Mouse (Mus musculus) heart, adult 11 months (tissue): Measurements from ENCODE around the gene Gm49405.

Source experiments
- DNase-seq: peaks from one replicate; pipeline ENCODE4 v3.0.0; 2022

The Gm49405 gene

DNA sequence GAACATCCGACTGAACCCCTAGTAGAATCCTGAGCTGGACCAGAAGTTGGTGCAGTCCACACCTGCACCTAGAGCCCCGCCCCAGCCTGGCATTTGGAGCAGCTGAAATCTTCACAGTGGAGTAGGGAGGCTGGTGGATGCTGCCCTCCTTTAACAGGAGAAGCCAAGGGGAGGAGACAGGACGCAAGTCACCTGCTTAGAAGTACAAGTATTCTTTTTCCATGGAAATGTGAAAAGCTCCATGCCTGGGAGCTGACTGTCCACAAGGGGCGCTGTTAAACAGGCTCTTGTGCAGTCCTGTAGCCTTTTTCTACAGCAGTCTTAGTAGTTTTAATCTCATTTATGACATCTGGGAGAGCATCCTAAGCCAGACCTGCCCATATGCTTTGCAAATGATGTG lies 11.7 kb upstream of the Gm49405 start:
- DNase-seq: no peak

DNA sequence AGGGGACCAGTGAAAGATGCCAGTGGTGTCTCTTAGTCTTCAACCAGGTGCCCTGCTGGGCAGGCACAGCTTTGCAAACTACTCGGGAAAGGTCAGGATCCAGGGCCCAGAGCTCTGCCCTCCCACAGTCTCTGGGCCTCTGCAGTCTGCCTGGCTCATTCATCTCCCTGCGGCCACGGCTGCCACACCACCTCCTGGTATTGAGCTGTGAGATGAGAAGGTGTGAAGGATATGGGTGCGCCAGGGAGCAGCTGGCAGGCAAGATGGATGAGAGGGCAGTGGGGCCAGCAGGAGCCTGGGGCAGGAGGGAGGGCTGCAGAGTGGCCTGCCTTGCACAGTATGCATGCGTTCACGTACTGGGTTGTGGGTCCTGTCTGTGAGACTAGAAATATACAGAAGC lies 9.6 kb upstream of the Gm49405 start:
- DNase-seq: peak; percentile 90

DNA sequence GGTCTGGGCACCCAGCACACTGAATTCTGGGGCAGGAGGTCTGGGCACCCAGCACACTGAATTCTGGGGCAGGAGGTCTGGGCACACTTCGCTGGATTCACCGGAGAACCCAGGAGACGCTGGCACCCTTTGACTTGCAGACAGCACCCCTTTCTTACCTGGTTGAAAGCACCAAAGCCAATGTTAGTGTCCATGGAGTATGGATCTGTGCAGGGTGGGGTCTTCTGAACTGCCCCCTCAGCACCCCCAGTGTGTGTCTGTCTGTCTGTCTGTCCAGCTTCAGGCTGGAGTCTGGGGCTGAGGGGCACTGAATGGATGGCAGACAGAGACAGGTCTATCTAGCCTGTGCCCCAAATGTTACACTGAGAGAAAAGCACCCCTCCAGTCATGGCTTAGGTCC lies 8.9 kb upstream of the Gm49405 start:
- DNase-seq: no peak

DNA sequence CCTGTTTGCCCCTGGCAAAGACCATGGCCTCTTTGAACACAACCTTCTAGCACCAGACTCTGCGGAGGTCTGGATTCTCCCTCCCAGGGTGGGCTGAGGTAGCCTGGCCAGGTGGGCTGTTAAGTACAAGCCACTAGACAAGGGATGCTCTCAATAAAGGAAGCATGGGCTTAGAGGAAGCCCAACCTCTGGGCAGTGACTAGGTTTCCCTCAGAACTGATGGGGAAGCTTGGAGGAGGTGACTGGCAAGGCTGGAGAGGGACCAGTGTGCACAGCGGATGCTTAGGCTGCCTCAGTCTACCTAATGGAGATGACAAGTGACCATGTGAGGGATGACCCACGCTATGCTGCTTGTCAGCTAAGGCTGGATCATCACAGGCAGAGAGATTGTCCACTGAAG lies 8.5 kb upstream of the Gm49405 start:
- DNase-seq: no peak

DNA sequence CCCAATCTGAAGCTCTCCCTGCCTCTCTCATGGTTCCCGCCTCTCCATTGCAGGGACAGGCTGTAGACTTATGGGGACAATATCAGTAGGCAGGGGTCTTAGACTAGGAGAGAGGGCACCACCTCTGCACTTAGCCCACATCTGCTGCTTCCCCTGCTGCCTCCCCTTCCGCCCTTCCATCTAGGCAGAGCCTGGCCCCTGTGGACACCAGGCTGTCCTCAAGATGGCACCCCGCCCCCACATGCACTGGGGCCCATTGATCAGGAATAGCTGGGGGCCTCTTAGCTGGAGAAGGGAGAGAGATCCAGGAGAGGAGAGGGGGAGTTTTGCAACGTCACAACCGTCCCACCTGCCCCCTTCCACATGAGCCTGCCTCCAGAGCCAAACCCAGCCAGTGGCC lies 8.0 kb upstream of the Gm49405 start, which contains the start of gene Tbx10:
Tbx10 (plus strand) TSS at position 337 of the 400 bp plus-strand sequence.
- peak; percentile 82 for DNase-seq

DNA sequence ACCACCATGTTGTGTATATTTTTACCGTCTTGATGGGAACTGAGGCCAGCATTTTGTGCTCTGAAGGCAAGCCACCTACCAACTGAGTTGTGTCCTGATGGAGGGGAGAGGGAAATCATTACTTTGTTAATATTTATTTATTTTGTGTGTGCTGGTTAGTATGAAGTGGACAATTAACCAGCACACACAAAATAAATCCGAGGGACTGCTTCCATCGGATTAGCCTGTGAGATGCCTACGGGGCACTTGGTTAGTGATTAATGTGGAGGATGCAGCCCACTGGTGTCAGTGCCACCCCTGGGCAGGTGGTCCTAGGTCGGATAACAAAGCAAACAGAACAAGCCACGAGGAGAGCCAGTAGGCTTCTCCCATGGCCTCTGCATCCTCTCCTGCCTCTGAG lies 5.5 kb upstream of the Gm49405 start:
- DNase-seq: no peak

DNA sequence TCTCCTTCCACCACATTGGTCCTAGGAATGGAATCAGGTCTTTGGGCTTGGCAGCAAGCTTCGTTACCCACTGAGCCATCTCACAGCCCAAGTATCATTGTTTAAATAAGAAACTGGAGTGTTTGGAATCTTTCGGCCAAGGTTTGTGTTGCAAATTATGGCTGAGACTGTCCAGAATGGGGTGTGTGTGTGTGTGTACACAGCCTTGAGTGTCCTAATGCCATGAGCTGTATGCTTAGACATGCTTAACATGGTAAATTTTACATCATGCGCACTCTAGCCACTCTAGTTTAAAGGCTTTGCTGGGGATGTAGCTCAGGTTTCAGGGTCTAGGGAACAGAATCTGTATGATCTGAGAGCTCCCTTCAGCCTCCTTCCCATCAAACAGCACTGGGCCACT lies 4.9 kb upstream of the Gm49405 start:
- DNase-seq: no peak

DNA sequence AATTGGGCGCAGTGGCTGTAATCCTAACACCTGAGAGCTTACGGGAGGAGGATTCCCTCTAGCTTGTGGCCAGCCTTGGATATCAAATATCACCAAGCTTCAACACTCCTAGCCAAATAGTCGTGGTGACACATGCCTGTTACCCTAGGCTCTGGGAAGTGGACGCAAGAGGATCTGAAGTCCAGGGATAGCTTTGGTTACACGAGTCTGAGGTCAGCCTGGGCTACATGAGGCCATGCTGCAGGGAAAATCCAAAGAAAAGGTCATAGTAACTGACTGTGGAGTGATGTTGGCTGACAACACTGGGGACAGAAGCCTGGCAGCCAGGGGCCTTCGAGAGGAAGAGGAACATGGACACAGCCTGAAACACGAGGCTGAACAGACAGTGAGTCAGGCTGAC lies 4.3 kb upstream of the Gm49405 start:
- peak; percentile 85 for DNase-seq

DNA sequence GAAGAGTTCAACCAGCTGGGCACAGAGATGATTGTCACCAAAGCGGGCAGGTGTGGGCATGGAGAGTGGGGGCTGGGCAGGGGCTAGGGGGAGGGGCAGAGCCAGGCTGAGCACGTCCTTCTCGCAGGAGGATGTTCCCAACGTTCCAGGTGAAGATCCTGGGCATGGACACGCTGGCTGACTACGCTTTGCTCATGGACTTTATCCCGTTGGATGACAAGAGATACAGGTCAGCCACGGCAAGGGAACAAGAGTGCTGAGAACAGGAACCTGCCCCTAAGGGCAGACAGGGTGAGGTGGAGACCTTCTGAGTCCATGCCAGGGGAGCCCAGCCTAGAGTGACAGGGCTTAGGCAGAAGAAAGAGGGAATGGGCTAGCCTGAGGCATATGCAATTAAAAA lies 3.7 kb upstream of the Gm49405 start:
- no peak for DNase-seq

DNA sequence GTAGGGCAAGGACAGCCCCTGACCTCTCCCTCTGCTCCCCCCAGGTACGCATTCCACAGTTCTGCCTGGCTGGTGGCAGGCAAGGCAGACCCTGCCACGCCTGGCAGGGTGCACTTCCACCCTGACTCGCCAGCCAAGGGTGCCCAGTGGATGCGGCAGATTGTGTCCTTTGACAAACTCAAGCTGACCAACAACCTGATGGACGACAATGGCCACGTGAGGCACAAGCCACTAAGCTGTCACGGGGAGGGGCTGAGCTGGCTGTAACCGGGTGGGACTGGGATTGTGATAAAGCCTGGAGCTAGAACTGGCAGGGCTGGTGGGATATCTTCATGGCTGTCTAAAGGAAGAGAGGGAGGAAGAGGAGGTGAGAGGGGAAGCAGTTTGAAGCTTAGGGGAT lies 3.2 kb upstream of the Gm49405 start:
- DNase-seq: peak; percentile 87

DNA sequence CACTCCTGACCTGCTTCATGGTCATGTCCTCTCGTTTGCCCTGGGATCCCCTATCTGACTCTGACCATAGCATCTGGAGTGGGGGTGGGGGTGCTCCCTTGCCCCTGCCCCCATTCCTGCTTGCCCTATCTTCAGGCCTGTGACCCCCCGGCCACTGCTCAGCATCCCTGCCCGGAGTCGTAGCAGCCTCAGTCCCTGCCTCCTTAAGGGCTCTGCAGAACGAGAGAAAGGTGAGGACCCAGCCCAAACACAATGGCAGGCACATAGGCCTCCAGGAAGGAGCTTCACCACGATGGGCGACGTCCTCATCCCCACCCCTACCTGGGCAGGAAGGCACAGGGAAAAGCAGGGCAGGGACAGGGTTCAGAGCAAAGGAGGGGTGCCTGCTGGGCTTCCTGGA lies 2.1 kb upstream of the Gm49405 start:
- DNase-seq: peak; percentile 90

DNA sequence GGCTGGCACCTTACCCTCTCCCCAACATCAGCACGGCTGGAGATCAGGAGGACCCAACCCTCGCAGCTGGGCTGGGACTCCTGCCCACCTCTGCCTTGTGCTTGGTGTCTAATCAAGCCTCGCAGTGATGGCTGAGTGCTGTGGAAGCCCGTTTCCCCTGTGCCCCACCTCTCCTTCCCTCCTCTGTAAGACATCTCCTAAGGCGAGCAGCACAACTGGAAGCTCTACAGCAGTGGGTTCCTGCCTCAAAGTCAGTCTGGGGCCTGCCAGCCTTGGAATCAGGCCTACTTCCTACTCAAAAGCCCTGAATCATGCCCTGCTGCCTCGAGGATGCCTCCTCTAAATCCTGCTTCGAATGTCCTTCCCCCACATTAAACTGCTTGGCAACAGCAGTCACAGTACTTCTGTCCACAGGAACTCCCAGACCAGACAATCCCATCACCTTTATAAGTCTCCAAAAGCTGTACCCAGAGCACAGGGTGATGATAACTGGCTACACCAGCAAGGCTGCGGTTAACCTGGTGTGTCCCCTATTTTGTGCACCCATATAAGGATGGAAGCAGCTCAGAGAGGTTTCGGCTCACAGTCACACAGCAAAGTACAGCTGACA lies 1.2 kb upstream of the Gm49405 start:
- peak; percentile 94 for DNase-seq

DNA sequence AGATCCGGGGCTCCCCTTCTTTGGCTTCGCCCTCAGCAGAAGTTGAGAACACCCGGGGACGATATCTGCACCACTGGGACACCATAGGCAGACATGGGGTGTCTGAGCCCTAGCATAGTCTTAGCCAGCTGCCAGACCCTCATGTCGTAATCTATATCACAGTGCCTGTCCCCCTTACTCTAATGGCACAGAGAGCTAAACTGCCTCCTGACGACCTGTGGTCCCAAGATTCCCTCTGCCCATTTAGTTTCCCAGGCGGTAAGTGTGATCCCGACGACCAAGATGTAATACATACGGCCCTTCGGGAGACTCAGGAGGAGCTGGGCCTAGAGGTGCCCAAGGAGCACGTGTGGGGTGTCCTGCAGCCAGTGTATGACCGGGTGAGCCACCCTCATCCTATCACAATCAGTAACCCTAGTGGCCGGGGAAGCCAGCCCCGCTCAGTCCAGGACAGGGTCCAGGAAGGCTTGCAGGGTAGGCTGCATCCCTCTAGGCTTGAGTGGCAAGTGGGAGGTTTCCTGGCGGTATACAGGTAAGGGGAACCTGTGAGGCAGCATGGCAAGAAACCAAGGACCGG lies 611 bp downstream of the Gm49405 start:
- DNase-seq: peak; percentile 95

DNA sequence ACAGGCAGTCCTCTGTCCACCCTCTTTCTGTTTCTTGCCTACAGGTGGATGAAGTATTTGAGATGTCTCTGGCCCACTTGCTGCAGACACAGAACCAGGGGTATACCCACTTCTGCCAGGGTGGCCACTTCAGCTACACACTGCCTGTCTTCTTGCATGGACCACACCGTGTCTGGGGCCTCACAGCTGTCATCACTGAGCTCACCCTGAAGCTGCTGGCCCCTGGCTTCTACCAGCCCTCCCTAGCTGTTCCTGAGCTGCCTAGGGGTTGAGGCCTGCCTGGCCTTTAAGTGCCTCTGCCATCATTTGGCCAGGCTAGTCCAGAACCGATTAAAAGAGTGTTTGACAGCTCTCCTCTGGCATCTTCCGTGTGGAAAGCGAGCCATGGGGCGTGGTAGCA lies 1.3 kb downstream of the Gm49405 start:
- DNase-seq: peak; percentile 93

DNA sequence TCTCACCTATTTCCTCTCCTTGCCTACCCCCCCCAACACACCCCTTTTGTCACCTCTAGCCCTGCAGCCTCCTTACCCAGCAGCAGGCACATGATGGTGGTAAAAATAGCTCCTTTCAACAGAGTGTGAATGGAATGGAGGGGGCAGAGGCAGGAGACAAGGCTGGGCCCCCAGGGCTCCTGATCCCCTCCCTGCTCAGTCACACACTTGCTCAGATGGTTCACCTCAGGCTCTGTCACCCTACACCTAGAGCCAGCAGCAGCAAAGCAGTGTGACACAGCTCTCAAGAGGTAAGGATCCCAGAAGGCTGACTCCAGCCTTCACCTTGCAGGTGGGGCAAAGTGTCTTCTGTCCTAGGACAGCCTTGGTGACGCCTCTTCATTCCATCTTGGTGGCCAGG lies 2.7 kb downstream of the Gm49405 start, which contains the start of gene Doc2g:
Doc2g (plus strand) TSS at position 202 of the 400 bp plus-strand sequence.
- peak; percentile 97 for DNase-seq

DNA sequence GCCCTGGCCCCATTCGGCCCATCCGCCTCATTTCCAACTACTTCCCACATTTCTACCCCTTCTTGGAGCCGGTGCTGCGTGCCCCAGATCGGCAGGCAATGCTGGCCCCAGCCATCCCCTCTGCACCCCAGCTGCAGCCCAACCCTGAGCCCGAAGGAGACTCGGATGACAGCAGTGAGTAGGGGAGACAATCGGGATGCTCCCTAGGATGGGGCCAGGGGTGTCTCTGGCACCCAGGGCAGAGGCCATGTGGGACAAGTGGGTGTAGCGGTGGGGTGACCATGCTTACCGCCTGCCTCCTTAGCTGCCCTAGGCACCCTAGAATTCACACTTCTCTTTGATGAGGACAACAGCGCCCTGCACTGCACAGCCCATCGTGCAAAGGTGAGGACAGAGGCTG lies 3.2 kb downstream of the Gm49405 start:
- DNase-seq: peak; percentile 91

DNA sequence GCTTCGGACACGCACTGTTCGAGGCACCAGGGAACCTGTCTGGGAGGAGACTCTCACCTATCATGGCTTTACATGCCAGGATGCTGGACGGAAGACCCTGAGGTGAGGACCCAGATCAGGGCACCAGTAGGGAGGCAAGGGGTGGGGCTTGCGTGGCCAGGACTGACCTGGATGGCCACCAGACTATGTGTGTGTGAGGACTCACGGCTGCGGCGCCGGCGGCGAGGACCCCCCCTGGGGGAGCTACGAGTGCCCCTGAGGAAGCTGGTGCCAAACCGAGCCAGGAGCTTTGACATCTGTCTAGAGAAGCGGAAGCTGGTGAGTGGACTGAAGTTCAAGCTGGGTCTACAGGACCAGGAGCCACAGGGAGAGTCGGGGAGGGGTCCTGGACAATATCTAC lies 3.9 kb downstream of the Gm49405 start:
- DNase-seq: peak; percentile 95

DNA sequence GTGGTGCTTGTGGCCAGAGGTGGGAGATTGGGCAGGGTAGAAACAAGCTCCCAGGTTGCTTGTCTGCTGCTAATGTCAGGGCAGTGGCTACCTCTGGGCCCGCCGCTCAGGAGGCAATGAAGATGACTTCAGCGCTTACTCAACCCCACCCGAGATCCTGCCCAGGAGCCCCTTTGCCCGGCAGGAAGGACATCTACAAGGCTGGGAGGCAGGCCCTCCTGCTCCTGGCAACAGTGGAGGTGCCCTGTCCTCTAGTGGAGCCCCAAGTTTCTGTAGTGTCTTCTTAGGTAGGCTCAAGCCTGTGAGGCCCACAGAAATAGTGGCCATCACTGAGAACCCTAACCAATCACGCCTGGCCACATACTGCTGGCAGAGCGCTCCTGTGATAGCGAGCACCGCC lies 4.7 kb downstream of the Gm49405 start:
- DNase-seq: peak; percentile 94

DNA sequence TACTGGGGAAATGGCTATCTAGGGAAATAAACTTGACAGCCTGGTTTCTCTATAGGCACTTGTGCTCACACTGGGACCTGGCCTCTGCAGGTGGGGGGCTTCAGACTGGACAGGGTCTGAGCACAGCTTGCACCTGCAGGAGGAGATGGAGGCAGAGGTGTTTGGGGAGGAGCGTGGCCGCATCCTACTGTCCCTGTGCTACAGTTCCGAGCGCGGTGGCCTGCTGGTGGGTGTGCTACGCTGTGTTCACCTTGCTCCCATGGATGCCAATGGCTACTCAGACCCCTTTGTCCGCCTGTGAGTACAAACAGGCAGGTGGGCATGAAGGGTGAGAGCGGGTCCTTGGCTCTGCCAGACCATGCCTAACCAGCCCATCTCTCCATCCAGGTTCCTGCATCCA lies 5.5 kb downstream of the Gm49405 start:
- DNase-seq: peak; percentile 88

DNA sequence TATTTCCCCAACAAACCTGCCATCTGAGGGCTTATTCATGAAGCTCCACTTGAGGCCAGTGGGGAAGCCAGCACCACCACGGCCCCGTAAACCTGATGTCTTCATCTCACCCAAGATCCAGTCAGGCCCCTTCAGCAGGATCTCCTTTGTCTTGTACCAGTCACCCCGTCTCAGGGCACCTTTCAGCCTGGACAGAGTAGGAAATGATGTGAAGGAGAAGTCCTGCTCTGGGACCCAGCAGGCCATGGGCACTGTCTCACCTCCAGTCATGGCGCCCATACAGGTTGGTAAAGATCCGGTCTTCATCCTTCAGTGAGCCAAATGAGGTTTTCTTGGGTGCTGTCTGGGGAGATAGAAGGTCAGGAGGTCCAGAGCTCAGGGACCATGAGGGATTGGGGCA lies 10.7 kb downstream of the Gm49405 start:
- DNase-seq: peak; percentile 91

DNA sequence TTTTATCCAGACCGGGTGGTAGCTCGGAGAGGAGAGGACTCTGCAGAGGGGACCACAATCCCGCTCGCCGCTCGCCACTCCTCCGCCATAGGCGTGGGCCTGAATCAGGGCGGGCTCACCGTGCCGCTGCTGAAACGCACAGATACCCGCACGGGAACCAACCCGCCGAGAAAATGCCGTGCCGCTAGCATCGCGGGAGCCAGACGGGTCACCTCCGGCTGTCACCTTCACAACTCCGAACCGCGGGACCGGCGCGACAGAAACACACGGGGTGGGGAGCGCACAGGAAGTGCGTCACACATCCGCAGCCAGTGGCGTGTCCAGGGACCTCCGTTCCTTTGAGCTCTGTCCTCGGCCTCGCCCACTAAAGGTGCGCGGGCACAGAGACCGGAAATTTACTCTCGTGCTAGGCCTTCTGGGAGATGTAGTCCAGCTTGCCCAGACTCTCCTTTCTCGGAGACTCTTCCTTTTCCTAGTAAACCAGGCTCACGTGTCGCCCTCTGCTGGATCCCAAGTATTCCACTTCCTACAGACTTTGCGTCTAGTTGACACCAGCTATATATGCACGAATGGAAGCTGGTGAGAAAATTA lies 12.1 kb downstream of the Gm49405 start, which contains the start of gene Ndufv1:
Ndufv1 (minus strand) TSS at position 375 of the 591 bp plus-strand sequence.
- DNase-seq: peak; percentile 100

DNA sequence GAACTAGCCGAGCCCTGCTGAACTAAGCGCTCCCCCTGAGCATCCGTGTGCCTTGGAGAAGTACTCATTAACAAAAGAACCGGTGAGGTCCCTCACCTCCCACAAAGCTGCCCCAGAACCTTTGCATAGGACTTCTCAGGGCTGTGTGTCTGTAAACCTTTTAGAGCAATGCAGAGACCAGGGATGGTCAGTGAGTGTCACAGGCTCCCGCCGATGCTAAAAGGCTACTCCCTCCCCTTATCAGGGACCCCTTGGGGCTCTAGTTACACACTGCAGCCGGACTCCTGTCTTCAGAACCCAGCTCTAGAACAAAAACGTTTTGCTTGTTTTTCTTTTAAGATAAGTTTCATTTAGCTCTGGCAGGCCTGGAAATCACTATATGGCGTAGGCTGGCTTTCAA lies 12.6 kb downstream of the Gm49405 start:
- no peak for DNase-seq

DNA sequence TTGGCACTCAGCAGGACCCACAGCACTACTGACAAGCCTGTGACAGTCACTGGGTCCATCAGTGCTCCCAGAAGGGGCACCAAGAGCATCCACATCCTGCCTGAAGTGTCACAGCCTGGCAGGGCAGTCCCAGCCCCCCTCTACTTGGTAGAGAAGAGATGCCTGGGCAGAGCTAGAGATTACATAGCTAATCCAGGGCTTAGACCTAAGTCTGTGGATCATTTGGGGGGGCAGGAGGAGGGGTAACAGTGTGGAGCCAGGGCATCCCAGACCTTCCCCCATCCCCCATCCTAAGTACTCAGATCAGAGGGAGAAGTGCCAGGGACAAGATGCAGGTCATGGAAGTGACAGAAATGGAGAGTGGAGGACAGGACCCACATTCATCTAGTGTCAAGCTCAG lies 14.4 kb downstream of the Gm49405 start:
- peak; percentile 90 for DNase-seq

DNA sequence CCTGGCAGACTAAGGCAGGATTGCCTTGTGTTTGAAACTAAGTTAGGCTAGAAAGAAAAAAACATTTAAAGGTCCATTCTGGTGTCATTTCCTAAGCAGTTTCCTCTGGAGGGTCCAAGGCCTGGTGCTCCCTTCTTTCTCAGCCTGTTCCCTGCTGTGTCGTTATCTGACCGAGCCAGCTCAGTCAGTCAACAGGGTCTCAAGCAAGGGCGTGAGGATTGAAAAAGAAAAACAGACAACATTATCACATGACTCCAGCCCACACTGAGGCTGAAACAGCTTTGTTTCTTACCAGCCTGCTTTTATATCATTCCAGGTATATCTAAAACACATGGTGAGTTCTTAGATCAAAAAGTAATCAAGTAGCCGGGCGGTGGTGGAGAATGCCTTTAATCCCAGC lies 15.2 kb downstream of the Gm49405 start:
- DNase-seq: peak; percentile 86
